Mouse (Mus musculus) CH12.LX (cell line): ENCODE data around the gene Samd13. TPM values are rescaled to one million over a fixed set of nuclear protein-coding genes. Genes with fewer than 3 reads are reported as not detected.

Experiments used
- DNase-seq: peaks from one replicate; pipeline ENCODE4 v3.0.0-alpha.2; 2013; ENCODE audit errors: extremely low read depth
- H3K27ac ChIP-seq: 2 replicates; pipeline ENCODE4 v1.5.1; 2012; ENCODE audit warnings: low read depth, mild to moderate bottlenecking, control low read depth, moderate library complexity; ENCODE audit not compliant: insufficient read depth
- H3K27me3 ChIP-seq: replicated peaks from 2 replicates; pipeline ENCODE3; 2012; ENCODE audit warnings: inconsistent platforms
- H3K36me3 ChIP-seq, 2 experiments: replicated peaks in 1 of 2; 2 replicates each; pipeline versions ENCODE3 to v1.6.1; 2012; ENCODE audit warnings: inconsistent platforms in 1 of 2, low read length in 1 of 2, mild to moderate bottlenecking in 1 of 2, mixed read lengths in 1 of 2, moderate library complexity in 1 of 2; ENCODE audit not compliant: control insufficient read depth in 1 of 2, insufficient read depth in 1 of 2
- H3K4me1 ChIP-seq, 2 experiments: 2 replicates each; pipeline ENCODE4 v1.6.1; 2012; ENCODE audit warnings: inconsistent platforms in 1 of 2, moderate library complexity in 1 of 2; ENCODE audit not compliant: insufficient read depth in 2 of 2, control insufficient read depth in 1 of 2
- H3K4me2 ChIP-seq: 2 replicates; pipeline ENCODE4 v1.6.1; 2012; ENCODE audit warnings: low read depth, mild to moderate bottlenecking, control low read depth; ENCODE audit not compliant: poor library complexity, insufficient read depth, severe bottlenecking
- H3K4me3 ChIP-seq, 3 experiments: fragments of 150-350 bp in 1 of 3; sonication (generic) in 1 of 3; replicated peaks in 1 of 3; 2 replicates each; pipeline versions ENCODE3 to v1.5.1; 2011 to 2012; ENCODE audit warnings: low read depth in 2 of 3, low read length in 2 of 3, mild to moderate bottlenecking in 2 of 3, moderate library complexity in 2 of 3, control low read depth in 1 of 3, improper control_type of control experiment in 1 of 3, inconsistent platforms in 1 of 3, mixed read lengths in 1 of 3; ENCODE audit not compliant: poor library complexity in 1 of 3
- H3K79me2 ChIP-seq: replicated peaks from 2 replicates; pipeline ENCODE4 v1.6.1; 2012; ENCODE audit warnings: mild to moderate bottlenecking, moderate library complexity; ENCODE audit not compliant: control insufficient read depth, poor library complexity, insufficient read depth, severe bottlenecking; ENCODE audit errors: extremely low read depth
- H3K9ac ChIP-seq: 2 replicates; pipeline ENCODE4 v1.6.1; 2012; ENCODE audit warnings: low read depth, mild to moderate bottlenecking, control low read depth, moderate library complexity; ENCODE audit not compliant: insufficient read depth
- H3K9me3 ChIP-seq: replicated peaks from 2 replicates; pipeline ENCODE3; 2012; ENCODE audit warnings: low read length, inconsistent platforms, mixed read lengths
- CHD1 ChIP-seq: IDR thresholded peaks from 2 replicates; pipeline ENCODE4 v1.6.1; 2012; ENCODE audit warnings: low read depth, low read length, improper control_type of control experiment, inconsistent platforms
- CHD2 ChIP-seq: IDR thresholded peaks from 2 replicates; pipeline ENCODE4 v1.6.1; 2011; ENCODE audit warnings: low read length, improper control_type of control experiment
- CTCF ChIP-seq, 2 experiments: IDR thresholded peaks in 1 of 2; conservative IDR thresholded peaks in 1 of 2; 2 replicates each; pipeline ENCODE4 v1.5.1; 2011 to 2012; ENCODE audit warnings: low read depth in 2 of 2, low read length in 2 of 2, improper control_type of control experiment in 1 of 2, inconsistent platforms in 1 of 2, mild to moderate bottlenecking in 1 of 2, moderate library complexity in 1 of 2
- E2F4 ChIP-seq: IDR thresholded peaks from 2 replicates; pipeline ENCODE4 v1.6.1; 2011; ENCODE audit warnings: low read depth, low read length, improper control_type of control experiment; ENCODE audit not compliant: insufficient replicate concordance
- ELF1 ChIP-seq: IDR thresholded peaks from 2 replicates; pipeline ENCODE4 v1.6.1; 2014; ENCODE audit warnings: low read depth, mild to moderate bottlenecking, inconsistent platforms, low read length, improper control_type of control experiment
- EP300 ChIP-seq: IDR thresholded peaks from 2 replicates; pipeline ENCODE4 v1.6.1; 2011; ENCODE audit warnings: low read length, improper control_type of control experiment
- ETS1 ChIP-seq: conservative IDR thresholded peaks from 2 replicates; pipeline ENCODE4 v1.6.1; 2012; ENCODE audit warnings: low read depth, mild to moderate bottlenecking, inconsistent platforms, low read length, improper control_type of control experiment, moderate library complexity
- JUN ChIP-seq: IDR thresholded peaks from 2 replicates; pipeline ENCODE4 v1.6.1; 2011; ENCODE audit warnings: low read depth, mild to moderate bottlenecking, low read length, improper control_type of control experiment, moderate library complexity; ENCODE audit not compliant: insufficient read depth
- JUND ChIP-seq: conservative IDR thresholded peaks from 2 replicates; pipeline ENCODE4 v1.6.1; 2011; ENCODE audit warnings: low read depth, low read length, improper control_type of control experiment
- KAT2A ChIP-seq: IDR thresholded peaks from 2 replicates; pipeline ENCODE4 v1.6.1; 2012; ENCODE audit warnings: low read length, improper control_type of control experiment, inconsistent platforms; ENCODE audit not compliant: insufficient replicate concordance
- MAZ ChIP-seq: IDR thresholded peaks from 2 replicates; pipeline ENCODE4 v1.6.1; 2012; ENCODE audit warnings: low read depth, mild to moderate bottlenecking, inconsistent platforms, low read length, improper control_type of control experiment, moderate library complexity
- MEF2A ChIP-seq: IDR thresholded peaks from 2 replicates; pipeline ENCODE4 v1.6.1; 2014; ENCODE audit warnings: low read depth, mild to moderate bottlenecking, inconsistent platforms, low read length, improper control_type of control experiment, borderline replicate concordance
- MXI1 ChIP-seq: IDR thresholded peaks from 2 replicates; pipeline ENCODE4 v1.6.1; 2011; ENCODE audit warnings: mild to moderate bottlenecking, low read depth, low read length, improper control_type of control experiment
- MYC ChIP-seq: IDR thresholded peaks from 2 replicates; pipeline ENCODE4 v1.6.1; 2011; ENCODE audit warnings: low read depth, mild to moderate bottlenecking, improper control_type of control experiment, low read length
- NELFE ChIP-seq: IDR thresholded peaks from 2 replicates; pipeline ENCODE4 v1.6.1; 2011; ENCODE audit warnings: low read depth, low read length, improper control_type of control experiment
- NRF1 ChIP-seq: IDR thresholded peaks from 2 replicates; pipeline ENCODE4 v1.6.1; 2014; ENCODE audit warnings: low read depth, mild to moderate bottlenecking, inconsistent platforms, low read length, improper control_type of control experiment, moderate library complexity
- PAX5 ChIP-seq: IDR thresholded peaks from 2 replicates; pipeline ENCODE4 v1.6.1; 2012; ENCODE audit warnings: low read length, inconsistent platforms, mixed read lengths
- POLR2A ChIP-seq: IDR thresholded peaks from 2 replicates; pipeline ENCODE4 v1.6.1; 2011; ENCODE audit warnings: low read depth, mild to moderate bottlenecking, improper control_type of control experiment, low read length
- POLR2AphosphoS2 ChIP-seq: IDR thresholded peaks from 2 replicates; pipeline ENCODE4 v1.6.1; 2011; ENCODE audit warnings: low read depth, low read length, improper control_type of control experiment
- RAD21 ChIP-seq: IDR thresholded peaks from 2 replicates; pipeline ENCODE4 v1.6.1; 2011; ENCODE audit warnings: low read depth, mild to moderate bottlenecking, low read length, improper control_type of control experiment, moderate library complexity
- SIN3A ChIP-seq: IDR thresholded peaks from 2 replicates; pipeline ENCODE4 v1.6.1; 2012; ENCODE audit warnings: low read length, improper control_type of control experiment, inconsistent platforms
- SMC3 ChIP-seq: IDR thresholded peaks from 2 replicates; pipeline ENCODE4 v1.6.1; 2011; ENCODE audit warnings: low read depth, low read length, improper control_type of control experiment
- TBP ChIP-seq: conservative IDR thresholded peaks from 2 replicates; pipeline ENCODE4 v1.6.1; 2011; ENCODE audit warnings: low read depth, low read length, improper control_type of control experiment
- TCF12 ChIP-seq: IDR thresholded peaks from 2 replicates; pipeline ENCODE4 v1.6.1; 2014; ENCODE audit warnings: low read depth, mild to moderate bottlenecking, inconsistent platforms, low read length, improper control_type of control experiment
- UBTF ChIP-seq: IDR thresholded peaks from 2 replicates; pipeline ENCODE4 v1.6.1; 2012; ENCODE audit warnings: low read depth, mild to moderate bottlenecking, inconsistent platforms, low read length, improper control_type of control experiment, moderate library complexity
- USF2 ChIP-seq: conservative IDR thresholded peaks from 2 replicates; pipeline ENCODE4 v1.6.1; 2011; ENCODE audit warnings: low read depth, low read length, improper control_type of control experiment
- ZKSCAN1 ChIP-seq: IDR thresholded peaks from 2 replicates; pipeline ENCODE4 v1.6.1; 2012; ENCODE audit warnings: low read depth, inconsistent platforms, low read length, improper control_type of control experiment, borderline replicate concordance
- ZMIZ1 ChIP-seq: IDR thresholded peaks from 2 replicates; pipeline ENCODE4 v1.6.1; 2012; ENCODE audit warnings: low read depth, mild to moderate bottlenecking, inconsistent platforms, low read length, improper control_type of control experiment
- ZNF384 ChIP-seq: IDR thresholded peaks from 2 replicates; pipeline ENCODE4 v1.6.1; 2012; ENCODE audit warnings: low read depth, low read length, improper control_type of control experiment, inconsistent platforms
- dilution Hi-C: fragments of 300-500 bp; cut with MboI; formaldehyde crosslinking; loops from 2 replicates; pipeline ENCODE4 v1.14.3; 2020; ENCODE audit warnings: low sequenced_read_pairs; ENCODE audit not compliant: extremely low pct_unique_long_range_greater_than_20kb, extremely low pct_ligation_motif_present
- in situ Hi-C: fragments of 300-500 bp; cut with MboI; formaldehyde crosslinking; loops from 3 replicates; pipeline ENCODE4 v1.14.3; 2019; ENCODE audit warnings: low sequenced_read_pairs, low pct_ligation_motif_present, low pct_unique_long_range_greater_than_20kb, mixed read lengths
- polyA plus RNA-seq: library from polyadenylated mRNA; unstranded; fragments of >175 nt; gene quantifications from 2 replicates; pipeline ENCODE4 v1.2.1, GENCODE M21; 2012; ENCODE audit warnings: low read depth; ENCODE audit not compliant: insufficient read length
- total RNA-seq, 2 experiments: library from RNA; depleted of rRNA; stranded (reverse); fragments of 300-350 nt in 1 of 2; fragments of >200 nt in 1 of 2; gene quantifications; 2 replicates each; pipeline ENCODE4 v1.2.3; 2012 to 2014

The Samd13 gene
- total and polyA plus RNA-seq, 3 experiments: not detected

DNA sequence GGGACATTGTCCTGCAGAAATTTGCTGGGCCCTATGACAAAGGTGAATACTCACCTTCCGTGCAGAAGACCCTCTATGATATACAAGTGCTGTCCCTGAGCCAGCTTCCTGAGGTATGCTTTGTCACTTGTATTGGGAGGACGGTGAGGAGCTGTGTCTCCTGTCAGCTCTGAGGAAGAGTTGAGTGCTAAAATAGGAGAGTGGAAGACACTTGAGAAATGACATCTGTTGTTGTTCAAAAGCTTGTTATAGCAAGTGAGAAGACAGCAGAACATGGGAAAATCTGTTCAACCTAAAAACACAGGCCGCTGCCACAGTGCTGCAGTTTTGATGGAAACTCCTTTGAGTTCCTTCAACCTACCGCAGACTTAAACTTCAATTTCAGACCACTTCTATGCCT is 59.6 kb downstream of the Samd13 start:
- peaks cover 2 to 12% of the 10 kb centered on the region in 2 experiments; a peak in 2 of 4 replicates for H3K4me1 ChIP-seq
- no peaks in the 10 kb centered on the region for H3K9me3 ChIP-seq
- dilution Hi-C loops (no loop called here), in situ Hi-C loops (no loop called here)
- H3K9ac ChIP-seq: no peak overlapping the region
- TF ChIP-seq MYC (no peak), POLR2AphosphoS2 (no peak), NRF1 (no peak), CHD2 (no peak), JUND (no peak), MEF2A (no peak), KAT2A (no peak), PAX5 (no peak), TBP (no peak), RAD21 (no peak), TCF12 (no peak), POLR2A (no peak), ZKSCAN1 (no peak), SIN3A (no peak), MAZ (no peak), SMC3 (no peak), EP300 (no peak), JUN (no peak), NELFE (no peak)
- H3K27ac ChIP-seq: no peak overlapping the region
- H3K4me3 ChIP-seq: no peak overlapping the region
- no peak for DNase-seq
- H3K79me2 ChIP-seq: no peaks in the 10 kb centered on the region
- no peak overlapping the region for H3K4me2 ChIP-seq
- no peaks in the 10 kb centered on the region for H3K36me3 ChIP-seq
- H3K27me3 ChIP-seq: no peaks in the 10 kb centered on the region

- H3K9me3 ChIP-seq: no peaks in the 10 kb centered on the region
- H3K4me2 ChIP-seq: no peak overlapping the region
- no peak for TF ChIP-seq USF2
- TF ChIP-seq CTCF (conservative IDR thresholded peaks at IDR 0.05 in 1 of 2, IDR thresholded peaks at IDR 0.05 in 1 of 2; ENCODE audit: low read depth in 2 of 2, low read length in 2 of 2): no peak
- no peak for TF ChIP-seq ZNF384
- no peak for TF ChIP-seq UBTF
- TF ChIP-seq TCF12: no peak
- no peak for TF ChIP-seq MAZ
- no peak for TF ChIP-seq EP300
- TF ChIP-seq ELF1: no peak
- TF ChIP-seq NELFE: no peak
- no peak for TF ChIP-seq CHD2
- no peak for TF ChIP-seq KAT2A
- TF ChIP-seq MEF2A: no peak
- no peak for TF ChIP-seq ETS1
- no peak for TF ChIP-seq MXI1
- TF ChIP-seq E2F4: no peak
- TF ChIP-seq POLR2A: no peak
- TF ChIP-seq CHD1: no peak
- TF ChIP-seq MYC: no peak
- no peak for TF ChIP-seq ZMIZ1
- no peak for TF ChIP-seq NRF1
- no peak overlapping the region for H3K4me3 ChIP-seq
- in situ Hi-C loops (no loop called here), dilution Hi-C loops (no loop called here)
- no peaks in the 10 kb centered on the region for H3K79me2 ChIP-seq
- no peaks in the 10 kb centered on the region for H3K36me3 ChIP-seq
- H3K27ac ChIP-seq: no peak overlapping the region
- peaks cover under 1 to 3% of the 10 kb centered on the region in 2 experiments; a peak in 2 of 4 replicates for H3K4me1 ChIP-seq
- H3K9ac ChIP-seq: no peak overlapping the region
- no peaks in the 10 kb centered on the region for H3K27me3 ChIP-seq
- no peak for DNase-seq
Measured at GRCm38 (mm10) chr3:146621966-146622365, 63.4 kb downstream of the Samd13 start.
